Mouse (Mus musculus) liver, embryonic 14.5 days (tissue): ENCODE results near the gene Rusc2.

Source experiments
- CTCF ChIP-seq: IDR thresholded peaks from 2 replicates; pipeline ENCODE4 v1.5.1; 2016; ENCODE audit warnings: antibody characterized with exemption, low read depth, control low read depth
- EP300 ChIP-seq: IDR thresholded peaks from 2 replicates; pipeline ENCODE4 v1.6.1; 2016; ENCODE audit warnings: antibody characterized with exemption, low read depth

DNA sequence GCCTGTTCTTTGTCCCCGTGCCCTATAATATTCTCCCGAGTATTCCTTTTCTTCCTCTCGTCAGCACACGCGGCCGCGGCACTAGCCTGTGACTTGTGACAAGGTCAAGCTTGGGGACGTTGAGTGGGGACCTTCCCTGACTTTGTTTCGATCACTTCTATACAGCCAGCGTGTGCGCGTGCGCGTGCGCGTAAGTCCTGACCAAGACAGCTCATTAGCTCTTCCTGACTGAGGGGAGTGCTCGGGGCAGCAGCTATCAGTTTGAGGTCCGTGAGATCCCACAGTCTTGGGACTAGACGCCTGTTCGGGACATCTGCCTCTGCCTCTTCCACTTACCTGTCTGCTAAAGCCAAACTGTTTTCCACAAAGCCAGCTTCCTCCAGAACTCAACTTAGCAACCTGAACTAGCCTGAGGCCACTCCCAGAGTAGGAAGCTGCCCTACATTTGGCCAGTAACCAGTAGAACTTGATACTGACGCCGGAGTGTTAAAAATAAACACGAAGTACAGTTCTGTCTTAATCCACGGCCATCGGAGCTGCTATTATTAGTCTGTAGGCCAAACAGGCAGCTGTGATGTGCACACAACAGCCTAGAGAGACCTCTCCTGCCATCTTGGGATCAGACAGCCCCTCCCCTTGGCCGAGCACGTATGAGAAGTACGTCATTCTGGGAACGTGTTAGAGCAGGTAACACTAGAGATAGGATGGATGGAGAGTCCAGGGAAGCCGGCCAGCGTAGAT lies 17.8 kb downstream of the Rusc2 start:
- TF ChIP-seq EP300, result no peak
- no peak for TF ChIP-seq CTCF
